Mouse (Mus musculus): Measurements from ENCODE around the gene Sumo1. TPM values are rescaled to one million over a fixed set of nuclear protein-coding genes. Genes with fewer than 3 reads are reported as not detected.
"Not testable (repeated sequence)": the region's sequence is repeated elsewhere in the genome, so short reads cannot be mapped to it uniquely, and the experiment has no call there.

Sumo1 gene
- polyA plus RNA-seq, 2 experiments, result 42.5 to 153 TPM

DNA sequence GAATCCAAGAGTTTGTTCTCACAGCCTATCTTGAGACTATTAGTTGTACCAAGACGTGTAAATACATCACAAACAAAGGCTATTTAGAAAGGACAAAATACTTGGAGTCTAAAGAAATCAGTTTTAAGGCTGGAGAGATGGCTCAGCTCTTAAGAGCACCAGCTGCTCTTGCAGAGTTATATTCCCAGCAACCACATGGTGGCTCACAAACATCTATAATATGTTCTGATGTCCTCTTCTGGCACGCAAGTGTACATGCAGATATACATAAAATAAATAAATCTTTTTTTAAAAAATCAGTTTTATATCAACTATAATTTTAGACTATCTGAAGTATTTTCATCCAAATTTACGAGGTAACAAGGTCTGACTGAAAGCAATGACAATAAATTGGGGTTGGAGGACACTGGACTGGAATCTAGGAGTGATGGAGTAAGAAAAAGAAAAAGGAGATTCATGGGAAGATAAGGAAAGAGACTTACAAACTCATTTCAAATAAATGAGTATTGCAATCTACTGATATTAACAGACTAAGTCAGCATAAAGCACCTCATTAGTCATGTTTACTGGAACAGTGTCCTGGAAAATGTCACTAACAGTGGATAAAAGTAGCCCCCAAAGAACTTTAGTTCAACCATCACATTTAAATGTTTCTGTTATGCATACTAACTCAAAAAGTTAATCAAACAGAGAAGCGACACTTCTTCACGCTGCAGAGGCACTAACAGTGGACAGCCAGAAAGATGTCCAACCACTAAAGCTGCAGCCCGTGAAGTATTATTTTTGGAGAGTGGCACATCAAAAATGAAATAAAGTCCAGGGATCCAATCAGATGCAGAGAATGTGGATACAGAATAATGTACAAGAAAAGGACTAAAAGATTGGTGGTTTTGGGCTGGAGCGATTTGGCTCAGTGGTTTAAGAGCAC, 14.1 kb downstream of the Sumo1 start:
- Histone ChIP-seq H3K4me1 (replicated peaks; ENCODE audit: control insufficient read depth in 2 of 2, insufficient read depth in 2 of 2, low read length in 1 of 2) (peaks cover 0 to 4% of the 10 kb centered on the region in 2 experiments; a peak in 3 of 4 replicates), H3K9ac (replicated peaks) (no peak overlapping the region), H3K27me3 (ENCODE audit: control insufficient read depth, insufficient read depth, low read length) (no peaks in the 10 kb centered on the region), H3K36me3 (replicated peaks; ENCODE audit: control insufficient read depth, insufficient read depth, low read depth) (peaks cover 8% of the 10 kb centered on the region), H3K4me2 (ENCODE audit: low read depth) (no peak overlapping the region), H3K9me3 (ENCODE audit: control insufficient read depth, low read length) (no peaks in the 10 kb centered on the region), H3K4me3 (ENCODE audit: insufficient read depth in 1 of 2, low read depth in 2 of 2, low read length in 2 of 2) (no peak overlapping the region), H3K27ac (no peak overlapping the region)
- ATAC-seq (ENCODE audit: insufficient read depth), result no peak
- no peak for TF ChIP-seq EP300 (IDR thresholded peaks at IDR 0.05; ENCODE audit: low read depth)
- TF ChIP-seq CTCF (IDR thresholded peaks at IDR 0.05; ENCODE audit: low read depth), result no peak
- no peak for DNase-seq (ENCODE audit: low read depth in 3 of 3, low spot score in 3 of 3)
- WGBS (ENCODE audit: insufficient replicate concordance), result 81% methylated on average over 7 of the region's 7 CpGs

DNA sequence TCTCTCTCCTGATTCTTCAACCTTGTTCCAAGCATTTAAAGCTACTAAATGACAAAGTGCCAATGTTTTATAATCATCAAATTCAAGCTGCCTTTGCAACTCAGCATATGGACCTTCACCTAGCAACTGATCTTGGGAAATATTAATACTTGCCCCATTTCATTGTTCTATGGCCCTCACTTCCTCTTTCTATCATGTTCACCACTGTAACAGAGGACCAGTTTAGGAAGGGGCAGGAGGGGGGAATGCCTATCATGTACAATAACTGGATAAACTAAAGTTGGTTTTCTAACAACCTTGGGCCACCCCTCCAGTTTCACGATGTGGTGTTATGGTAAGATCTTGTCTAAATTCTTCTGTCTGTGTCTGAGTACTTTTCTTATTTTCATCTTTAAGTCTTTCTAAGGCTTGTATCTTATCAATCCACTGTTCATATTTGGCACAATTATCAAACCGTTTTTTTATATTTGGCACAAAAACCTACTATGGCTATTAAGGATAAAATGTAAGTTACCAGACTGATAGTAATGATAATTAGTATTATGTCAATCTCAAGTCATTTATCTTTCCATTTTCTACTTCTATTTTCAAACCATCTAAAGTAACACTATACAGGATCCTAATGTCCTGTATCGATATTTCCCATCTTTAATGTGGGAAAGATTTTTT, 17.3 kb downstream of the Sumo1 start:
- Histone ChIP-seq H3K9me3 (ENCODE audit: control insufficient read depth, low read length) (no peaks in the 10 kb centered on the region), H3K9ac (replicated peaks) (no peak overlapping the region), H3K4me1 (replicated peaks; ENCODE audit: control insufficient read depth in 2 of 2, insufficient read depth in 2 of 2, low read length in 1 of 2) (peaks cover 0 to 3% of the 10 kb centered on the region in 2 experiments; a peak in 1 of 4 replicates), H3K4me3 (ENCODE audit: insufficient read depth in 1 of 2, low read depth in 2 of 2, low read length in 2 of 2) (no peak overlapping the region), H3K27me3 (ENCODE audit: control insufficient read depth, insufficient read depth, low read length) (no peaks in the 10 kb centered on the region), H3K27ac (no peak overlapping the region), H3K36me3 (replicated peaks; ENCODE audit: control insufficient read depth, insufficient read depth, low read depth) (peaks cover 18% of the 10 kb centered on the region), H3K4me2 (ENCODE audit: low read depth) (no peak overlapping the region)
- WGBS (ENCODE audit: insufficient replicate concordance), result 83% methylated on average over 3 of the region's 3 CpGs
- no peak for TF ChIP-seq EP300 (IDR thresholded peaks at IDR 0.05; ENCODE audit: low read depth)
- no peak for TF ChIP-seq CTCF (IDR thresholded peaks at IDR 0.05; ENCODE audit: low read depth)
- ATAC-seq (ENCODE audit: insufficient read depth) (no peak), DNase-seq (ENCODE audit: low read depth in 3 of 3, low spot score in 3 of 3) (no peak)

GRCm38 (mm10) chr1:59651201-59651819, 19.3 kb downstream of the Sumo1 start:
- 55% methylated on average over 3 of the region's 3 CpGs for WGBS (ENCODE audit: insufficient replicate concordance)
- DNase-seq (ENCODE audit: low read depth in 3 of 3, low spot score in 3 of 3) (no peak), ATAC-seq (ENCODE audit: insufficient read depth) (no peak)
- Histone ChIP-seq H3K36me3 (replicated peaks; ENCODE audit: control insufficient read depth, insufficient read depth, low read depth) (peaks cover 22% of the 10 kb centered on the region), H3K4me1 (replicated peaks; ENCODE audit: control insufficient read depth in 2 of 2, insufficient read depth in 2 of 2, low read length in 1 of 2) (peaks cover 0 to 3% of the 10 kb centered on the region in 2 experiments; a peak in 1 of 4 replicates), H3K4me2 (ENCODE audit: low read depth) (no peak overlapping the region), H3K9ac (replicated peaks) (no peak overlapping the region), H3K4me3 (ENCODE audit: insufficient read depth in 1 of 2, low read depth in 2 of 2, low read length in 2 of 2) (no peak overlapping the region), H3K27ac (no peak overlapping the region), H3K9me3 (ENCODE audit: control insufficient read depth, low read length) (no peaks in the 10 kb centered on the region), H3K27me3 (ENCODE audit: control insufficient read depth, insufficient read depth, low read length) (no peaks in the 10 kb centered on the region)
- TF ChIP-seq EP300 (IDR thresholded peaks at IDR 0.05; ENCODE audit: low read depth) (no peak), CTCF (IDR thresholded peaks at IDR 0.05; ENCODE audit: low read depth) (no peak)

DNA sequence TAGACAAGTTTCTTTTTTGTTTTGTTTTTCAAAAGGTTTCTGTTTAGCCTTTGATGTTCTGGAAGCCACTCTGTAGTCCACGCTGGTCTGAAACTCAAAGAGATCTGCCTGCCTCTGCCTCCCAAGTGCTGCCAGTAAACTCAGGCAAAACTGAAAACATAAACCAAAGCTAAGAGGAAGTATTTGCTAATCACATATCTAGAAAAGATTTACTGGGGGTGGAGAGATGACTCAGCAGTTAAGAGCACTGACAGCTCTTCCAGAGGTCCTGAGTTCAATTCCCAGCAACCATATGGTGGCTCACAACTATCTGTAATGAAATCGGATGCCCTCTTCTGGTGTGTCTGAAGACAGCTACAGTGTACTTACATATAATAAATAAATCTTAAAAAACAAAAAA, 24.1 kb downstream of the Sumo1 start:
- not testable (repeated sequence) for H3K4me3 ChIP-seq (ENCODE audit: insufficient read depth in 1 of 2, low read depth in 2 of 2, low read length in 2 of 2); DNase-seq (ENCODE audit: low read depth in 3 of 3, low spot score in 3 of 3); H3K27ac ChIP-seq; H3K4me1 ChIP-seq (replicated peaks; ENCODE audit: control insufficient read depth in 2 of 2, insufficient read depth in 2 of 2, low read length in 1 of 2); H3K27me3 ChIP-seq (ENCODE audit: control insufficient read depth, insufficient read depth, low read length); H3K9ac ChIP-seq (replicated peaks); H3K9me3 ChIP-seq (ENCODE audit: control insufficient read depth, low read length); H3K4me2 ChIP-seq (ENCODE audit: low read depth); ATAC-seq (ENCODE audit: insufficient read depth)
- 80% methylated on average over 2 of the region's 2 CpGs for WGBS (ENCODE audit: insufficient replicate concordance)
- peaks cover 24% of the 10 kb centered on the region for H3K36me3 ChIP-seq (replicated peaks; ENCODE audit: control insufficient read depth, insufficient read depth, low read depth)

GRCm38 (mm10) chr1:59642488-59642887, 28.1 kb downstream of the Sumo1 start:
- peaks cover 14% of the 10 kb centered on the region for H3K36me3 ChIP-seq (replicated peaks; ENCODE audit: control insufficient read depth, insufficient read depth, low read depth)
- DNase-seq (ENCODE audit: low read depth in 3 of 3, low spot score in 3 of 3) (no peak), ATAC-seq (ENCODE audit: insufficient read depth) (no peak)
- no peak overlapping the region for H3K4me3 ChIP-seq (ENCODE audit: insufficient read depth in 1 of 2, low read depth in 2 of 2, low read length in 2 of 2)
- H3K9me3 ChIP-seq (ENCODE audit: control insufficient read depth, low read length), result no peaks in the 10 kb centered on the region
- no peak overlapping the region for H3K27ac ChIP-seq
- WGBS (ENCODE audit: insufficient replicate concordance), result 20% methylated on average over 1 of the region's 1 CpGs
- H3K9ac ChIP-seq (replicated peaks), result no peak overlapping the region
- 0 out of 4 replicates have a peak, but pooled peaks cover 0 to 2% of the 10 kb centered on the region in 2 experiments for H3K4me1 ChIP-seq (replicated peaks; ENCODE audit: control insufficient read depth in 2 of 2, insufficient read depth in 2 of 2, low read length in 1 of 2)
- no peaks in the 10 kb centered on the region for H3K27me3 ChIP-seq (ENCODE audit: control insufficient read depth, insufficient read depth, low read length)
- TF ChIP-seq CTCF (IDR thresholded peaks at IDR 0.05; ENCODE audit: low read depth), result no peak
- peak; percentile 64 for TF ChIP-seq EP300 (IDR thresholded peaks at IDR 0.05; ENCODE audit: low read depth)
- no peak overlapping the region for H3K4me2 ChIP-seq (ENCODE audit: low read depth)

Measured in liver, embryonic 14.5 days (tissue).